Mouse (Mus musculus) thymus, adult 2 months (tissue): ENCODE results near the gene Gtf2h1.

Experiments used
- CTCF ChIP-seq: fragments of 200-500 bp; IDR thresholded peaks from 2 replicates; pipeline ENCODE4 v1.5.1; 2012; ENCODE audit warnings: mild to moderate bottlenecking, control low read depth, low read length, moderate library complexity, borderline replicate concordance; ENCODE audit not compliant: control insufficient read depth, poor library complexity, insufficient read depth; ENCODE audit errors: extremely low read depth
- POLR2A ChIP-seq: fragments of 200-500 bp; IDR thresholded peaks from 2 replicates; pipeline ENCODE4 v1.6.1; 2012; ENCODE audit warnings: mild to moderate bottlenecking, low read length, control low read depth, moderate library complexity; ENCODE audit not compliant: control insufficient read depth, poor library complexity, insufficient read depth; ENCODE audit errors: extremely low read depth

- no peak for TF ChIP-seq CTCF
- TF ChIP-seq POLR2A: no peak
Observed at GRCm38 (mm10) chr7:46871988-46872387, 76.1 kb downstream of the Gtf2h1 start.
